Mouse (Mus musculus): ENCODE data around the gene Amy2a3.
"Not testable (repeated sequence)": the region's sequence is repeated elsewhere in the genome, so short reads cannot be mapped to it uniquely, and the experiment has no call there.

The Amy2a3 gene

DNA sequence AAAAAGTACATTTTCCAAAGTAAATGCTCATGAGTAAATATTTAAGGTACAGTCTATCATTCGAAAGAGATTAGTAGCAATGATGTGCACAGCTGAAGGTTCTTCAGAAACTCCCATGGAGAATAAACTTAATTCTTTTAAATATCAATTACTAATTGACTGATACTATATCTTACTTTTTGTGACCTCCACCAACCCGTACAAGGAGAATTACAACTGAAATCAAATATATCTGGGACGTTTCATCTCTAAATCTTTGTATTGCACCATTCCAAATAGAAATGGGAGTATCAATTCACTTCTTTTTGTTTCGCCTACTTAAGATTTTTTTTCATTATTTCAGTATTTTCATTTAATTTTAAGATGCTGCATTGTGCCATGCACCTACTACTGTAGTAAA, at the start of gene Amy2a3:
Amy2a3 (minus strand) TSS at position 101 of the 400 bp plus-strand sequence.
- not testable (repeated sequence) for DNase-seq

DNA sequence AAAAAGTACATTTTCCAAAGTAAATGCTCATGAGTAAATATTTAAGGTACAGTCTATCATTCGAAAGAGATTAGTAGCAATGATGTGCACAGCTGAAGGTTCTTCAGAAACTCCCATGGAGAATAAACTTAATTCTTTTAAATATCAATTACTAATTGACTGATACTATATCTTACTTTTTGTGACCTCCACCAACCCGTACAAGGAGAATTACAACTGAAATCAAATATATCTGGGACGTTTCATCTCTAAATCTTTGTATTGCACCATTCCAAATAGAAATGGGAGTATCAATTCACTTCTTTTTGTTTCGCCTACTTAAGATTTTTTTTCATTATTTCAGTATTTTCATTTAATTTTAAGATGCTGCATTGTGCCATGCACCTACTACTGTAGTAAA, 32.7 kb upstream of the Amy2a3 start, which contains the start of gene Amy2a2:
Amy2a2 (minus strand) TSS at position 101 of the 400 bp plus-strand sequence.
- DNase-seq, result not testable (repeated sequence)

DNA sequence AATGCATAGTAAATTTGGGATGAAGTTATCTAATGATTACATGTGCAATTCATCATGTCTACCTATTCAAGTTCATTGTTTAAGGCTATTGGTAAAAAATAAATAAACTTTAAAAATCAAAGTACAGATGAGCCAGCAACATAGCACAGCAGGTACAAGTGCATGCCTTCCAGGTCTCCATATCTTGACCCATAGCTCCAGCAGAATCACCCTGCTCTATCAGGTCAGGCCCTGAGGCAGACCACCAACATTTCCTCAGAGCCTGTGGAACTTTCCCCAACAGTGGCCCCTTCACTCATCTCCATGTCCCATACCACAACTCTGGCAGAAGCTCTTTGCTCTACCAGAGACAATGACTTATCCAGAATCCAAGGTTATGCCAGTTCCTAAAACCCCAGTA, 21.6 kb upstream of the Amy2a3 start:
- DNase-seq, result not testable (repeated sequence)

DNA sequence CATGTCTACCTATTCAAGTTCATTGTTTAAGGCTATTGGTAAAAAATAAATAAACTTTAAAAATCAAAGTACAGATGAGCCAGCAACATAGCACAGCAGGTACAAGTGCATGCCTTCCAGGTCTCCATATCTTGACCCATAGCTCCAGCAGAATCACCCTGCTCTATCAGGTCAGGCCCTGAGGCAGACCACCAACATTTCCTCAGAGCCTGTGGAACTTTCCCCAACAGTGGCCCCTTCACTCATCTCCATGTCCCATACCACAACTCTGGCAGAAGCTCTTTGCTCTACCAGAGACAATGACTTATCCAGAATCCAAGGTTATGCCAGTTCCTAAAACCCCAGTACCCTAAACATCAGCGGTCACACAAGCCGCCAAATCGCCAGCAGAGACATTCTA, 10.9 kb downstream of the Amy2a3 start:
- DNase-seq, result not testable (repeated sequence)

DNA sequence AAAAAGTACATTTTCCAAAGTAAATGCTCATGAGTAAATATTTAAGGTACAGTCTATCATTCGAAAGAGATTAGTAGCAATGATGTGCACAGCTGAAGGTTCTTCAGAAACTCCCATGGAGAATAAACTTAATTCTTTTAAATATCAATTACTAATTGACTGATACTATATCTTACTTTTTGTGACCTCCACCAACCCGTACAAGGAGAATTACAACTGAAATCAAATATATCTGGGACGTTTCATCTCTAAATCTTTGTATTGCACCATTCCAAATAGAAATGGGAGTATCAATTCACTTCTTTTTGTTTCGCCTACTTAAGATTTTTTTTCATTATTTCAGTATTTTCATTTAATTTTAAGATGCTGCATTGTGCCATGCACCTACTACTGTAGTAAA, 32.5 kb downstream of the Amy2a3 start, which contains the start of gene Amy2a4:
Amy2a4 (minus strand) TSS at position 101 of the 400 bp plus-strand sequence.
- DNase-seq, result not testable (repeated sequence)

DNA sequence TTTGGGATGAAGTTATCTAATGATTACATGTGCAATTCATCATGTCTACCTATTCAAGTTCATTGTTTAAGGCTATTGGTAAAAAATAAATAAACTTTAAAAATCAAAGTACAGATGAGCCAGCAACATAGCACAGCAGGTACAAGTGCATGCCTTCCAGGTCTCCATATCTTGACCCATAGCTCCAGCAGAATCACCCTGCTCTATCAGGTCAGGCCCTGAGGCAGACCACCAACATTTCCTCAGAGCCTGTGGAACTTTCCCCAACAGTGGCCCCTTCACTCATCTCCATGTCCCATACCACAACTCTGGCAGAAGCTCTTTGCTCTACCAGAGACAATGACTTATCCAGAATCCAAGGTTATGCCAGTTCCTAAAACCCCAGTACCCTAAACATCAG, 43.6 kb downstream of the Amy2a3 start:
- not testable (repeated sequence) for DNase-seq

DNA sequence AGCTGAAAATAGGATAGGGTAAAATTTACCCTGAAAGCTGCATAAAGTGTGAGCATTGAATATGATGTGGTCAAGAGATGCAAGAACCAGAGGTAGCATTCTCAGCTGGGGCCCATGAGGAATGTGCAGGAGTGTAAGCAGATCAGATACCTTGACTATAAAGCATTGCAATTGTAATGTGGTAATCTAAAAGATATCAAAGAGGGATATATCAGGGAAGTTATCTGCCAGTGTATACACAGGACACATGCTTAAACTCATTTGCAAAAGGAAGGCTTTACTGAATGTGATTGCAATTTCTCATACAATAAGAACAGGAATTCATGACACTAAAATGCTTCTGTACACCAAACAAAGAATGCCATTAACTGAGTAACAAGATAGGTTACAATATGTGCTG, 44.3 kb downstream of the Amy2a3 start:
- DNase-seq, result not testable (repeated sequence)
